Mouse (Mus musculus) testis, adult 2 months (tissue): ENCODE results near the gene Tspan9.

ENCODE experiments used
- CTCF ChIP-seq: fragments of 200-500 bp; IDR thresholded peaks from 2 replicates; pipeline ENCODE4 v1.5.1; 2012; ENCODE audit warnings: low read depth, mild to moderate bottlenecking, inconsistent platforms, low read length, moderate library complexity; ENCODE audit not compliant: control insufficient read depth, insufficient read depth, insufficient replicate concordance
- POLR2A ChIP-seq: fragments of 200-500 bp; IDR thresholded peaks from 2 replicates; pipeline ENCODE4 v1.6.1; 2012; ENCODE audit warnings: low read depth, mild to moderate bottlenecking, inconsistent platforms, low read length, moderate library complexity; ENCODE audit not compliant: control insufficient read depth

- TF ChIP-seq POLR2A (no peak), CTCF (no peak)
Observed at GRCm38 (mm10) chr6:128129382-128129781, 14.0 kb downstream of the Tspan9 start.
